Mouse (Mus musculus): ENCODE data around the gene Slc22a3. TPM values are rescaled to one million over a fixed set of nuclear protein-coding genes. Genes with fewer than 3 reads are reported as not detected.

Gene Slc22a3
- total and polyA plus RNA-seq, 3 experiments = 31.5 to 87.7 TPM; not detected in 1

GRCm38 (mm10) chr17:12513997-12514396 is 6.5 kb upstream of the Slc22a3 start (continued):
- TF ChIP-seq JUND (IDR thresholded peaks at IDR 0.05; ENCODE audit: low read depth, low read length) = 0 out of 2 replicates have a peak, but pooled peaks have one; percentile 43
- TF ChIP-seq HCFC1 (IDR thresholded peaks at IDR 0.05; ENCODE audit: low read depth, low read length) = 0 out of 2 replicates have a peak, but pooled peaks have one; percentile 8
- 0 out of 2 replicates have a peak, but pooled peaks have one; percentile 21 for TF ChIP-seq RCOR1 (IDR thresholded peaks at IDR 0.05; ENCODE audit: low read depth, low read length)
- TF ChIP-seq UBTF (IDR thresholded peaks at IDR 0.05; ENCODE audit: borderline replicate concordance, insufficient read depth, low read depth, low read length) = no peak
- TF ChIP-seq MAX (IDR thresholded peaks at IDR 0.05; ENCODE audit: low read length) = peak; percentile 53
- TF ChIP-seq NELFE (IDR thresholded peaks at IDR 0.05; ENCODE audit: low read depth, low read length) = no peak
- no peak for TF ChIP-seq CHD2 (IDR thresholded peaks at IDR 0.05; ENCODE audit: low read length)
- TF ChIP-seq E2F4 (IDR thresholded peaks at IDR 0.05; ENCODE audit: borderline replicate concordance, low read depth, low read length) = 0 out of 2 replicates have a peak, but pooled peaks have one; percentile 16
- no peak for TF ChIP-seq ETS1 (IDR thresholded peaks at IDR 0.05; ENCODE audit: low read depth, low read length)
- TF ChIP-seq CHD1 (IDR thresholded peaks at IDR 0.05; ENCODE audit: low read depth, low read length) = 0 out of 2 replicates have a peak, but pooled peaks have one; percentile 82
- TF ChIP-seq TAL1 (IDR thresholded peaks at IDR 0.05; ENCODE audit: low read length) = no peak
- TF ChIP-seq MEF2A (IDR thresholded peaks at IDR 0.05; ENCODE audit: extremely low read depth, insufficient replicate concordance, low read depth, low read length, poor library complexity, severe bottlenecking) = no peak
- TF ChIP-seq MAFK (IDR thresholded peaks at IDR 0.05; ENCODE audit: borderline replicate concordance, low read depth, low read length) = no peak
- TF ChIP-seq ZC3H11A (IDR thresholded peaks at IDR 0.05; ENCODE audit: low read depth, low read length) = no peak
- no peak for TF ChIP-seq USF1 (IDR thresholded peaks at IDR 0.05; ENCODE audit: low read depth, low read length)

- Histone ChIP-seq H3K9me3 (replicated peaks; ENCODE audit: insufficient read depth, low read length) (no peaks in the 10 kb centered on the region), H3K9ac (ENCODE audit: control insufficient read depth, low read depth, low read length, poor library complexity, severe bottlenecking) (peak overlapping the region; percentile 64), H3K79me2 (ENCODE audit: control insufficient read depth, insufficient read depth, low read length, poor library complexity) (no peaks in the 10 kb centered on the region), H3K36me3 (ENCODE audit: control insufficient read depth in 1 of 2, insufficient read depth in 2 of 2, low read length in 2 of 2) (peaks cover 0 to 51% of the 10 kb centered on the region in 2 experiments; a peak in 2 of 4 replicates), H3K27ac (ENCODE audit: control insufficient read depth, low read depth, low read length) (peak overlapping the region; percentile 99), H3K4me3 (ENCODE audit: control insufficient read depth in 1 of 2, insufficient read depth in 1 of 2, low read depth in 2 of 2, low read length in 2 of 2) (peak overlapping the region; percentile 8 to 39; a peak in 3 of 4 replicates), H3K4me1 (ENCODE audit: control insufficient read depth in 1 of 2, insufficient read depth in 2 of 2, low read length in 2 of 2) (peaks cover 27 to 55% of the 10 kb centered on the region in 2 experiments), H3K27me3 (ENCODE audit: control insufficient read depth in 1 of 2, insufficient read depth in 2 of 2, low read length in 2 of 2) (no peaks in the 10 kb centered on the region)
- DNase-seq (ENCODE audit: low read depth, low spot score) = peak; percentile 95
- no peak for TF ChIP-seq POLR2AphosphoS5 (IDR thresholded peaks at IDR 0.05; ENCODE audit: borderline replicate concordance, low read depth, low read length)
- TF ChIP-seq UBTF (IDR thresholded peaks at IDR 0.05; ENCODE audit: borderline replicate concordance, insufficient read depth, low read depth, low read length) = no peak
- no peak for TF ChIP-seq USF1 (IDR thresholded peaks at IDR 0.05; ENCODE audit: low read depth, low read length)
- TF ChIP-seq ZC3H11A (IDR thresholded peaks at IDR 0.05; ENCODE audit: low read depth, low read length) = no peak
- no peak for TF ChIP-seq CTCF (IDR thresholded peaks at IDR 0.05 in 2 of 3, conservative IDR thresholded peaks at IDR 0.05 in 1 of 3; ENCODE audit: control insufficient read depth in 1 of 3, insufficient read depth in 1 of 3, low read depth in 2 of 3, low read length in 3 of 3, poor library complexity in 1 of 3, severe bottlenecking in 1 of 3)
- TF ChIP-seq ETS1 (IDR thresholded peaks at IDR 0.05; ENCODE audit: low read depth, low read length) = peak; percentile 96
- 0 out of 2 replicates have a peak, but pooled peaks have one; percentile 28 for TF ChIP-seq CHD1 (IDR thresholded peaks at IDR 0.05; ENCODE audit: low read depth, low read length)
- TF ChIP-seq SMC3 (IDR thresholded peaks at IDR 0.05; ENCODE audit: low read depth, low read length) = no peak
- peak; percentile 62 for TF ChIP-seq NELFE (IDR thresholded peaks at IDR 0.05; ENCODE audit: low read depth, low read length)
- no peak for TF ChIP-seq MAFK (IDR thresholded peaks at IDR 0.05; ENCODE audit: borderline replicate concordance, low read depth, low read length)
- TF ChIP-seq TAL1 (IDR thresholded peaks at IDR 0.05; ENCODE audit: low read length) = peak; percentile 90
- TF ChIP-seq USF2 (IDR thresholded peaks at IDR 0.05; ENCODE audit: borderline replicate concordance in 1 of 2, insufficient read depth in 1 of 2, low read depth in 1 of 2, low read length in 2 of 2) = no peak
- TF ChIP-seq TBP (IDR thresholded peaks at IDR 0.05; ENCODE audit: low read depth, low read length) = peak; percentile 92
- TF ChIP-seq MEF2A (IDR thresholded peaks at IDR 0.05; ENCODE audit: extremely low read depth, insufficient replicate concordance, low read depth, low read length, poor library complexity, severe bottlenecking) = no peak
- peak; percentile 98 for TF ChIP-seq MYB (IDR thresholded peaks at IDR 0.05; ENCODE audit: low read depth, low read length)
- no peak for TF ChIP-seq ELF1 (IDR thresholded peaks at IDR 0.05; ENCODE audit: low read depth, low read length)
- peak; percentile 31; the same call in 1 of the 2 replicates for TF ChIP-seq CHD2 (IDR thresholded peaks at IDR 0.05; ENCODE audit: low read length)
- no peak for TF ChIP-seq GABPA (IDR thresholded peaks at IDR 0.05; ENCODE audit: low read depth, low read length)
- TF ChIP-seq JUND (IDR thresholded peaks at IDR 0.05; ENCODE audit: low read depth, low read length) = peak; percentile 60; the same call in 1 of the 2 replicates
- TF ChIP-seq POLR2A (IDR thresholded peaks at IDR 0.05; ENCODE audit: control insufficient read depth in 1 of 2, insufficient read depth in 1 of 2, low read depth in 1 of 2, low read length in 2 of 2, poor library complexity in 1 of 2) = peak in 1 of 2 experiments; percentile 81; a peak in 2 of 4 replicates
- TF ChIP-seq MYC (IDR thresholded peaks at IDR 0.05; ENCODE audit: low read depth, low read length) = peak; percentile 70
- TF ChIP-seq KAT2A (conservative IDR thresholded peaks at IDR 0.05; ENCODE audit: low read depth, low read length) = no peak
- TF ChIP-seq ZNF384 (IDR thresholded peaks at IDR 0.05; ENCODE audit: low read depth, low read length) = no peak
- TF ChIP-seq EP300 (IDR thresholded peaks at IDR 0.05; ENCODE audit: low read depth in 1 of 2, low read length in 2 of 2) = peak; percentile 98 to 100
- 0 out of 2 replicates have a peak, but pooled peaks have one; percentile 1 for TF ChIP-seq HCFC1 (IDR thresholded peaks at IDR 0.05; ENCODE audit: low read depth, low read length)
- peak; percentile 93 for TF ChIP-seq TCF12 (IDR thresholded peaks at IDR 0.05; ENCODE audit: low read depth, low read length)
These were observed 5.8 kb upstream of the Slc22a3 start for GRCm38 (mm10) chr17:12513107-12513923.
